Mouse (Mus musculus) CH12F3 (cell line): ENCODE measurements around the gene Poll.

Source experiments
- in situ Hi-C: fragments of 300-500 bp; cut with MboI; formaldehyde crosslinking; loops from 2 replicates; pipeline ENCODE4 v1.14.3; 2020; ENCODE audit warnings: low sequenced_read_pairs

Poll gene

GRCm38 (mm10) chr19:45540657-45541408, 19.5 kb downstream of the Poll start:
- in situ Hi-C loops: loop anchor here (10.0 kb wide), 1 partner anchor 316 kb away; no protein-coding TSS in a partner anchor

- in situ Hi-C loops: no loop called here
Observed at GRCm38 (mm10) chr19:45537505-45537904, 22.8 kb downstream of the Poll start.

DNA sequence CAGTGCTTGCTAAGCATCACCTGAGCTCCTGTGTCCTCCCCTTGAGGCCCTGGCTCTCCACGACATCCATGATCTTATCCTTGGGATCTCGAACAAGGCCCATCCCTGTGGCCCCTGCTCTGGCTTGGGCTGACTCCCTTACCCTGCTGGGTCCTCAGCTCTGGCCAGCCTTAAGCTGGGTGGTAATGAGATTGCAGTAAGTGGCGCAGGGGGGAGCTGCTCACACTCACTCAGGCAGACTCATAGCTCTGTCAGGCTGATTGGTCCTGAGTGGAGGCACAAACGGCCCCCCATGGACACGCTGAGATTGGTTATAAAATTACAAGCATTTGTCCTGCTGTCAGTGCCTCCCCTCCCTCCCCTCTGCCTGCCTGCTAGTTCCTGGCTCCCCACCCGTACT, 24.4 kb downstream of the Poll start:
- in situ Hi-C loops: no loop called here

- in situ Hi-C loops: no loop called here
Observed at GRCm38 (mm10) chr19:45535214-45535735, 25.1 kb downstream of the Poll start.

DNA sequence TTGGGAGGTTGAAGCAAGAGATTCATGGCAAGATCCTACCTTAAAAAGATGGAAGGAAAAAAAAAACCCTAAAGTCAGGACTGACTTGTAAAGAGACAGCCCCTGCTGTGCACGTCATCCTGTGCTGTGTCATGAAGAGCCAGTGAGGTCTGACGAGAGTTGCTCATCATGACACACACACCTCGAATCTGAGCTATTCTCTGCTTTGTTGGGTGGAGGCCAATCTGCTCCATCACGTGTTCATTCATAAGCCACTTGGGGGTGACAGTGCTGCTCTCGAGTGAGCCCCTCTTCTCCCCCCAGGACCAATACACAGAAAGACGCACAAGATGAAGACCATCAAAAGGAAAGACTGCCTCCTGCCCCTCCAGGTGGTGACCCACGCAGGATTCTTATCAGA, 26.7 kb downstream of the Poll start:
- in situ Hi-C loops: no loop called here

GRCm38 (mm10) chr19:45531554-45531953, 28.8 kb downstream of the Poll start:
- in situ Hi-C loops: no loop called here

- in situ Hi-C loops: no loop called here
Observed at GRCm38 (mm10) chr19:45530200-45530995, 29.9 kb downstream of the Poll start.

GRCm38 (mm10) chr19:45529294-45529693, 31.0 kb downstream of the Poll start:
- in situ Hi-C loops: no loop called here

- in situ Hi-C loops: no loop called here
Observed at GRCm38 (mm10) chr19:45527931-45528534, 32.3 kb downstream of the Poll start.

DNA sequence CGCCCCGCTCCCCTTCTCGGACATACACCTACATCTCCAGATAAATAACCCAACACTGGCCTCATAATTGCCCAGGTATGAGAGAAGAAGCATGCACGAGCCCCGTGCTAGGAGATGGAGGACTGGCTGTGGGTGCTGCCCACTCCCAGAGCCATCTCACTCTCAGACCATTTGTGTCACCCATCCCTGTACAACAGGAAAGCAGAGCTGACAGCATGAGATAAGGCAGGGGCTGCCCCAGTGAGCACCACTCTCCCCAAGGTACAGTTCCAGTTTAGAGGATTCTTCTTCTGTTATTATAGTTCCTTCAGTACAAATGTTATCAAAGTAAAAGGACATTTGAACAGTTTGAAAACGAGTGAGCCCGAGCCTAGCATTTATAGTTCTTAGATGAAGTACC, 32.9 kb downstream of the Poll start:
- in situ Hi-C loops: no loop called here

GRCm38 (mm10) chr19:45516264-45516663, 44.1 kb downstream of the Poll start:
- in situ Hi-C loops: no loop called here

- in situ Hi-C loops: no loop called here
Observed at GRCm38 (mm10) chr19:45515341-45515740, 45.0 kb downstream of the Poll start.

GRCm38 (mm10) chr19:45511406-45511805, 48.9 kb downstream of the Poll start:
- in situ Hi-C loops: no loop called here

GRCm38 (mm10) chr19:45510680-45511079, 49.7 kb downstream of the Poll start:
- in situ Hi-C loops: no loop called here

- in situ Hi-C loops: no loop called here
Observed at GRCm38 (mm10) chr19:45507531-45507930, 52.8 kb downstream of the Poll start.

GRCm38 (mm10) chr19:45505446-45505845, 54.9 kb downstream of the Poll start:
- in situ Hi-C loops: no loop called here
